Mouse (Mus musculus) lung, postnatal 0 days (tissue): ENCODE results near the gene Adgrl1.

ENCODE experiments used
- CTCF ChIP-seq: IDR thresholded peaks from 2 replicates; pipeline ENCODE4 v1.5.1; 2016; ENCODE audit warnings: antibody characterized with exemption, mild to moderate bottlenecking
- EP300 ChIP-seq: IDR thresholded peaks from 2 replicates; pipeline ENCODE4 v1.6.1; 2016; ENCODE audit warnings: antibody characterized with exemption, mild to moderate bottlenecking, control low read depth

- TF ChIP-seq CTCF (no peak), EP300 (no peak)
Measured at GRCm38 (mm10) chr8:83934994-83935393, 35.1 kb downstream of the Adgrl1 start.
